Mouse (Mus musculus) spleen, adult 12 weeks (tissue): ENCODE data around the gene Avl9.
A peak's percentile ranks its signal among the peaks of the same experiment; 100 is the strongest.

ENCODE experiments used
- DNase-seq: peaks from one replicate; pipeline ENCODE4 v3.0.0; 2022; ENCODE audit warnings: low spot score

Avl9 gene

DNA sequence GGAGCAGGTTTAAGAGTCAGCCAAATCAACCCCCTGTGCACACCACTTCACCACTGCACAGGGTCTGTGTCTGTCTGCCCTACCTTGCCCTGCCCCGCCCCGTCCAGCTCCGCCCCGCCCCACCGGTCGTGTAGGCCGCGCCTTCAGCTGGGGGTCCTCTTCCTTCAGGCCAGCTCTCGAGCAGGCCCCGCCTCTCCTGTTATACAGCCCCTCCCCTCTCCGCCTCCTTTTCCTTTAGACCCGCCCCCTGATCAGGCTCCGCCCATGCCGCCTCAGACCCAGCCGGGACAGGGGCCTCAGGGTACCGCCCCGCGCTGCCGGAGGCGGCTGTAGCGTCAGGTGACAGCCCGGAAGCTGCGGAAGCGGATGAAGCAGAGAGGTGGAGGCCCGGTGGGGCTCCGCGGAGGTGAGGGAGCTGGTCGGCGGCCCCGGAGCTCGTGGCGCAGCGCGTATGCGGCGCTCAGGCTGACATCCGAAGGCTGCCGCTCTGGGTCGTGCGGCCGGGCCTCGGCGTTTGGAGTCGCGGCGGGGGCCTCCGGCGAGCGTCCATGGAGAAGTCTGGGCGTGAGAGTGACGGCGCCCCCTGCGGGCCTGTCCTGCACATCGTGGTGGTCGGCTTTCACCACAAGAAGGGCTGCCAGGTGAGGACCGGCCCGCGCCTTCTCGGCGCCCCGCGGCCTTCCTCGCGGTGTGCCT, at the start of gene Avl9:
Gene Avl9, plus strand, starts transcription at position 326 of the 696 bp plus-strand sequence.
- DNase-seq: peak; percentile 98

DNA sequence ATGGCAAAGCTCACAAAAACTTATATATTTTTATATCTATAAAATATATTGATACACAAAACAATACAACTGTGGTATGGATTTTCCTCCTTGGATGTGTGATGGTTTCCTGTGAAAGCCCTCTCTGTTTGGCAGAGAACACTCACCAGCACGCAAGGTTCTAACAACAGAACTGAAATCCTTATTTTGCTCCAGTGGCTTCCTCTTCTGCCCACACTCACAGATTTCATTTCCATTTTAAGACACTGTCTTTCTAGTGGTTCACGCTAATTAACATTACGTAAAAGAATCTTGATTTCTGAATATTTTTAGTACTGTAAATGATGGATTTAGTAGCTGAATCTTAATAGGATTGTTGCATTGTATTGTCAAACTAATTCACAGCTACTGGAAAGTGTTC, 26.5 kb upstream of the Avl9 start:
- DNase-seq: no peak

DNA sequence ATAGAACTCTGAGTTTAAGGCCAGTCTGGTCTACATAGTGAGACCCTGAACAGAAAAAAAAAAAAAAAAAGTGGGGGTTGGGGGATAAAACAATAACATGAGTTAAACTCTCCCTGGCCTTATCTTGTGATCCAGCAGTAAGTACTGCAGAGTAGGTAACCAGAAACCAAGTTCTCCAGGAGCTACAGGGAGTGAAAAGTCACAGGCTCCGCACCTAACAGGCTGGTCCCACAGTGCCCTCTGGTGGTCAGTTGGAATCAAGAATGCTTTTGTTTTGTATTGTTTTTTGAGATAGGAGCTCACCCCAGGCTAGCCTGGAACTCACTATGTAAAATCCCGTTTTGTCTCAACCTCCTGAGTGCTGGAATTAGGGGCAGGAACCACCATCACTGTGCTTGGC, 23.5 kb upstream of the Avl9 start:
- no peak for DNase-seq

DNA sequence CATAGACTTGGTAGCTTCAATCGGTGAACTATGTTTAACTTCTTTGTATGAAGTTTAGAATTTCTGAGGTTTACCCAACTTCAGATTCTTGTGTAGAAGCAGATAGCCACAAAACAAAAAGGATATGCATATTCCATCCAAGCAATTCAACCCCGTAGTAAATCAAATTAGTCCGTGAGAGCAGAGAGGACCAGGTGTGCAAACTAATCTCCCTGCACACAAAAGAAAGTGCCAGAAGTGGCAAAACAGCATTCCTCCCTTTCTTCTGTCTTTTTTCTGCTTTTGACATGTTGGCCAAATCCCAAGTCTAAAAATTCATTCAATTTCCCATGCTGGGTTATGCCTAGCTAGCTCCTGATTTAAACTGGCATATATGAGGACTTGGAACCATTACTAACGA, 22.3 kb upstream of the Avl9 start:
- no peak for DNase-seq

DNA sequence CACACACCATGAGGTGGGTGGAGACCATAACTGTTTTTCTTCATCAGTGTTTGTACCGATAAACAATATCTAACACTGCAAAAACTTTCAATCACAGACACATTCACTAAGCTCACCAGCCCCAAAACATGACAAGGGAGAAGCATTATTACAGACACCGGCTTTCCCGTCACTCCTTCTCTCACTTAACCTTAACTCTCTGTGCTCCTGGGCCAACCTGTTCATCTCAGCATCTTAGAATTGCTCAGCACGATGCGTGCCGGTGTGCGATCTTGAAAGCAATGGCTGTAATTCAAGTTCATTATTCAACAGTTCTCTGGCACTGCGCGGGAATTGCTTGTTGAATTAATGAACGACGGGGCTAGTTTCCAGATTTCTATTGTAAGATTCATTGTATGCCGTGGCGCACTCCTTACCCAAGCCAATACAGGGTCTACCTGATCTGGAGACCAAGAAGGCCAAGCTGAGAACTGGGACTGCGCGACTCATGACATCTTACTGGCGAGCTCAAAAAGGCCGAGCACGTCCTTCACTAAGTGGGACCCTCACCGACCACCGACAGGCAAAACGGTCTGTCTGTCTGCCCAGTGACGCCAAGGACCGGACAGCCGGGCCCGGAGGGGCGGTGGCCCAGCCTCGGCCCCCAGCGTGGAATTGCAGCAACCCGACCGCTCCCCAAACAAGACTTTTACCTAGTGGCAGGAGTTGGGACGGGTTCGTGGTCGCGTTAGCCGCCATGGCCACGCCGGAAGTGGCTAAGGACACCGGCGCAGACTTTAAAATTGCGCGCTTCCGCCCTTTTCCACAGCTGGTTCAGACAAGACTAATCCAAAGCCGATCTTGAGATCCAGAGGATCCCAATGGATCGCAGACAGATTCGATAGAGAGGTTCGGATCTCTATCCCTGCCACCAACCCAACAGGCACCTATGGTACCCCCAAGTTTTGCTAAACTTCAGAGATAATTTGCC, 10.5 kb upstream of the Avl9 start, which contains the start of gene Lsm5:
Gene Lsm5, minus strand, starts transcription at position 780 of the 970 bp plus-strand sequence.
- DNase-seq: peak; percentile 70

DNA sequence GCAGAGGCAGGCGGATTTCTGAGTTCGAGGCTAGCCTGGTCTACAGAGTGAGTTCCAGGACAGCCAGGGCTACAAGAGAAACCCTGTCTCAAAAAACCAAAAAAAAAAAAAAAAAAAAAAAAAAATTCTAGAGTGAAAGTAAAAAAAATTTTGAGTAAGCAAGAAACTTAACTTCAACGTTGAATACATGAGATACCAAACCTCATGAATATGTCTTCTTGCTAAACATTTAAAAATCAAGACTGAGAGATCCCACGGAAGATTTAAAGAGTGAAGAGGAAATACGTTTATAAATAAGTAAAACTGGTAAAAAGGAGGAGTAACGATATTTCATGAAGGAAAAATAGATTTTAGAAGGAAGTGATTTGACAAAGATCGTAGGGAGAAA, 519 bp upstream of the Avl9 start:
- no peak for DNase-seq

DNA sequence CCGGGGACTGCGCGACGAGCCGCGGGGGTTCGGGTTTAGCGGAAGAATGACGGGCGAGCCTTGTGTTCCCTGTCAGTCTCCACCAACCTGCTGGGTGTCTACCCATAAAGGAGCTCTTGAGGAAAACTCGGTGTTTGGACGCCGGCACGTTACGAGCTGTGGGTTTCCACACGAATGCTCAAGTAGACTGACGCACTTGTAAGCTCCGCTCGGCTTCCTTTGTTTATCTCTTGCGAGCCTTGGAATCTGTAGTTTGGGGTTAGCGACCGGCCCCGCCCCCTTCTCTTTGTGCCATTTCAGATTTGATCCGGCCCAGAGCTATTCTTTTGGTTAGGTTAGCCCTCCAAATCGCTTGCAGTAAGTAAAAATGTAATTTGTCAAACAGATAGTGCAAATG, 569 bp downstream of the Avl9 start:
- DNase-seq: peak; percentile 26

DNA sequence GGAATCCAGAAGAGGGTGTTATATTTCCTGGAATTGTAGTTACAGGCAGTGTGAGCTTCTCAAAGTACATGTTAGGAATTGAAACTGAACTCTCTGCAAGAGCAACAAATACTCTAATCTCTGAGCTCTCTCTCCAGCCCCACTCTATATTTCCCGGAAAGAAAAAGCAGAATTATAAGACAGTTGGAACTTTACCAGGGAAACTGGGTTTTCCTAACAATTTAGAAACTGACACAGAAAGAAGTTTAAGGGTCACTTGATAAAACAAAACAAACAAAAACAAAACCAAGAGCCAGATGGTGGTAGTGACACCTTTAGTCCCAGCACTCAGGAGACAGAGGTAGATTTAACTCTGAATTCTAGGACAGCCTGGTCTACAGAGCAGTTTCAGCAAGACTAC, 4.4 kb downstream of the Avl9 start:
- DNase-seq: no peak

DNA sequence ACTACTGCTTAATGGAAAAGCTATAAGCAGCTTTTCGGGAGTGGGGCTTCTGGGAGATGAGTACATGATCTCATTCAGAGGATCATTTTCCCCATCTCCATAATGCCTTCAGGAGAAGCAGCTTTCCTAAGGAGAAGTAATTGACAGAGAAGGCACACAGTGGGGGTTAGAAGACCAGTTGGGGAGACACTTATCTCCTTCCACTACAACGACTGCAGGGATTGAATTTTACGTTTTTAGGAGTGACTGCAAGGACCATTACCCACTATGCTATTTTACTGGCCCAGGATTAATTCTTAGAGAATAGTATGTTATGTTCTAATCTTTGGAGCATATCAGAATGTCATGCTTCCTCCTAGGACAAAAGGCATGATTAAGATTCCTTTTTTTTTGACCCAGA, 6.2 kb downstream of the Avl9 start:
- no peak for DNase-seq

DNA sequence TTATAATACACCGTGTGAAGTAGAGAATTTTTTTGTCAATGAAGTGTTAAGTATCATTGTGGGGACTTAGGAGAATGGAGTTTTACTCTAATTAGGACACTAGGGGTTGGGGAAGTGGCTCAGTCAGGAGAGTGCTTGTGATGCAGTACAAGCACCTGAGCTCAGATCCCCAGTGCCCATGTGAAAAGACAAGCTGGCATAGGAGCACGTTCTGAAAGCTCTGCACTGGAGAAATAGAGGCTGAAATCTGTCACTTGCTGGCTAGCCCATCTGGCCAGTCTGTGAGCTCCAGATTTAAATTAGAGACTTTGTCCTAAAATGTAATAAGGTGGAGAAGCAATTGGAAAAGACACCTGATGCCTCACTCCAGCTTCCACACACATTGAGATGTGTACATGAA, 17.8 kb downstream of the Avl9 start:
- DNase-seq: no peak

DNA sequence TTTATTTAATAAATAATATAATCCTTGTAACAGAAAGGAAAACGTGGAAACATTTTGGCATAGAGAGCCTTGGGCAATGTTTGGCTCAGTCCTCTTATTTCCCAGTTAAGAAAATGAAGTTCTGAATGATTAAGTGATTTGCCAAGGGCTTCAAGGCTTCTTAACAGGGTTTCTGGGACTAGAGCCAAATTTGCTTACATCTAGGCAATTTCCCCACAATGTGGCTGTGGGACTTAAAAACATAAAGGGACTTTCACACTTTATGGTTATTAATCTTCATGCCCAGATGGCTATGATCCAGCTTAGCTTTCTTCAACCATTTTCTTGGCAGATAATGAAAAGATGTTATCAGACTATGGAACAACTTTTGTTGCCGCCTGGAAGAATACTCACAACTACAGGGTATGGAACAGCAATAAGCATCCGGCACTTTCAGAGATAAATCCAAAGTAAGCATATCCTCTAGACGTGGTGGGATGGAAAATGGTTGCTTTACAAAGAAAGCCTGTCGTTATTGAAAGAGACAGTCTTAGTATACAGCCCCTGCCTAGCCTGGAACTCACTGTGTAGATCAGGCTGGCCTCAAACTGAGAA, 31.3 kb downstream of the Avl9 start:
- DNase-seq: no peak

DNA sequence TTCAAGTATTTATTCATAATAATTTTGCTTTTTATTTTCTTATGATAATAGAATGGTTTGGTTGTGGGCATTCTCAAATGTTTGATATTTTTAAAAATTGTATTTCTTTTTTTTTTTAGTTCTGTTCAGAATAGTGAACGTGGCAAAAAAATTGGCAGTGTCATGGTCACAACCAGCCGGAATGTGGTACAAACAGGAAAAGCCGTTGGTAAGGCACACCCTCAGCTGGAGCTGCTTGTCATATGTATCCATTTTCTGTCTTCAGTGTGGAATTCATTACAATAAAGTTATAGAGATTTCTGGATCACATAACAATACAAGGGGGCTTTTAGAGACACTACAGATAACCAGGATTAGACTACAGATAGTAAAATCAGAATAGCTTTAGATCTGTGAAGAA, 39.0 kb downstream of the Avl9 start:
- no peak for DNase-seq

DNA sequence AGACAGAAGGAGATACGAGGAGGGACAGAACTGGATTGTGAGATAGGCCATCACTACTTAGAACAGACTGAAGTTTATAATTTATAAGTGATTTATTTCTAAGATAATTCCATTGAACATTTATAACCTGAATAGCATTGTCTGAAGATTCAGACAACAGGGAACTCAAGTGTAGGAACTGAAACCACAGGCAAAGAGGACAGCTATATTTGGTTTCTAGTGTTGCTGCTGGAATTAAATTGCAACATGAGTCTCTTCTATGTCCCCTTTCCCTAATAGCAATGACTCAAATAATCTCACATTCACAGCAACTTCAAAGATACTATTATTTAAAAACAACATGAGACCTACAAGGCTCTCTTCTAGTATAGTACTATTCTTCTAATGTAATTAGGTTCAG, 41.4 kb downstream of the Avl9 start:
- no peak for DNase-seq

DNA sequence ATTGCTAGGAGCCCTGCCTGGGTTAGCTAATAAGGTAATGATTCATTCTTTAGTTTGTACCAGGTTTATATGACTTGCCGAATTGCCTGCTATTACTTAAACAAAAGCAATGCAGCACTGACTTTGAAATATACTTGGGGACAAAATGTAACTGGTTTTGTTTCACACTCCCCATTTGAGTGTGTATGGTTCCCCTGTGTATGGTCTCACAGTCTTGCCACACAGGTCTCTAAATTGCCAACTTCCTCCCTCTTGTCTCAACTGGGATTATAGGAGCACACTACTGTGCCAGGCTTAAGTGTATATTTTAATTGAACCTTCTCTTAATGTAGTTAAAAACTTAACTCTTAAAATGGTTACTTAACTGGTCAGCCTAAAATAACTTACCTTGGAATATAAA, 44.6 kb downstream of the Avl9 start:
- DNase-seq: no peak

DNA sequence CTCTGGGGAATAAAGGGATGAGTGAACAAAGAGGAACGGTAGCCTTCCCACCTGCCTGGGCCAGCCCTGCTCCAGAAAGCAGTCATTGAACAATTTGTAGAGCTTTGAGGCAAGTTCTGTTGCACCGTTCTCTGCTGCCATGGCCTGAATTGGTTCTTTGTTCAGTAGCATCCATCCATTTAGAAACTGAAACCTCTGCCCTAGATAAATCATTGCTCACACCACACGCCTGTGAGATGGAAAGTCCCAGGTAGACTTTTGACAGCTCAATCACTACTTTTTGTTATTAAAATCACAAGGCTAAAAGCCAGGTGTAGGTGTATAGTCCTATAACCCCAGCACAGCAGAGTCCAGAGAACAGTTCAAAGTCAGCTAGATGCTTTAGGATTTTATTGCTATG, 50.6 kb downstream of the Avl9 start:
- DNase-seq: no peak

DNA sequence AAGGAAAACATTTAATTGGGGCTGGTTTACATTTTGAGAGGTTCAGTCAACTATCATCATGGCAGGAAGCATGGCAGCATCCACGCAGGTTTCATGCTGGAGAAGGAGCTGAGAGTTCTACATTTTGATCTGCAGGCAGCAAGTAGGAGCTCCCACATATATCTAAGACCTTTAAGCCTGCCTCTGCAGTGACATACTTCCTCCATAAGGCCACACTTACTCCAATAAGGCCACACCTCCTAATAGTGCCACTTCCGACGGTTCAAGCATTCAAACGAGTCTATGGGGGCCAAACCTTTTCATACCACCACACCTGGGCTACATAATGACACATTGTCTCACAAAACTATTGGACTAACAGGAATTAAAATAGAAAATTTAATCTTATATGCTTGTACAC, 51.0 kb downstream of the Avl9 start:
- DNase-seq: no peak

DNA sequence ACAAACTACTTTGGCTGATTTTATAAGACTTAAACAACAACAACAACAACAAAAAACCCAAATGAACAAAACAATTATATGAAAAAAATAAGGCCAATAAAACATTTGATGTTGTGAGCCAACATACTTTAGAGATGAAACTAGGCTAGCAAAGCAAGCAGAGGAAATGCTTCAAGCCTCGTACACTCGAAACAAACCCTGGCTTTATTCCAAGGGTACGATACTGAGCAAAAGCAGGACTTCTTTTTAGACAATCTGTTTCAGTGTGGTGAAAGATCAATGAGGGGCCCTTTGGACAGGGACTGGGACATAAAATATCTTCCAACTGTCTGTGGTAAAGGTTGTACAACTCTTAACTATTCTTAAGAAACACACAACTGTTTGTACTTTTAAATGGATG, 61.1 kb downstream of the Avl9 start:
- no peak for DNase-seq

DNA sequence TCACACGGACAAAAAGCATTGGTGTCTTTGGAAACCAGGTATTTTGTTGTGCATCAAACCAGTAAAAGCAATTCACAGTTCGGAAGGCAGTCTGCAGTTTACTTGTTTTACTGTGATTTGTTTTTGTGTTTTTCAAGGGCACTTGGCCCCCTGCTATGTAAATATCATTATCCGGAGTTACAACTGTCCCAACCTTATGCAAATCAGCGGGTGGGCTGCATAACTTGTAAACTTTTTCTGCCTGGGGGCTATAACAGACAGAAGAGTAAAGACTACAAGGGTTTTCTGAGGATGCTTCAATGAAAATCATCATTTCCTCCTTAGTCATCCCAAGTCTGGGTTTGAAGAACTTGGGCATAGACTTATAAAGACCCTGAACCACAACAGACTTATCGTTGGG, 64.9 kb downstream of the Avl9 start:
- no peak for DNase-seq

DNA sequence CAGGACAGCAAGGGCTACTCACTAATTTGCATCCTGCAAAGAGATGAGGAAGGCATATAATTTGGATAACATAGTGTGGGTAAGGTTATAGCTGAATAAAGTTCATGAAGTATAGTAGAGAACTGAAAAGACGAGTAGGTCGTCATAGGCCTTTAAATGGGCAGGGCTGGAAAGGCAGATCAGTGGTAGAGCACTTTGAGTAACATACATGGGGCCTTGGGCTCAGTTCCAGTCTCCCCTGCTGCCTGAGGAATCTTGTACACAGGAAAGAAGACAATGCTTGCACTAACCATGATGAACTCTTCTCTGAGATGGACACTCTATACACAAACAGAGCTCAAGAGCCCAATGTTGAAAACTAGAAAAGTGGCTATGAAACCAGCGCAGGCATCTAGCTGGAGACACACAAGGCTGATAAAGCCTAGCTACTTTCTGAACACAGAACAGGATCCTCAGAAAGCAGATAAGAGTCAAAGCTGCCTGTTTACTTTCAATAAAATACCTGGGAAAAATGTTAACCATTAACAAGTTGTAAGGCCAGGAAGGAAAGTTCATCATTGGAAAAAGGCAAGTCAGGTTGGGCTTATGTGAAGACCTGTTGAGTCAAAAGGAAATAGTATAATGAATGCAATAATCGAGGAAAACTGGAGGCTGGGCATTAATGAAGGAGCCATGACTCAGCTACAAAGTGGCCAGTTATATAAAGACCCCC, 69.0 kb downstream of the Avl9 start:
- no peak for DNase-seq

DNA sequence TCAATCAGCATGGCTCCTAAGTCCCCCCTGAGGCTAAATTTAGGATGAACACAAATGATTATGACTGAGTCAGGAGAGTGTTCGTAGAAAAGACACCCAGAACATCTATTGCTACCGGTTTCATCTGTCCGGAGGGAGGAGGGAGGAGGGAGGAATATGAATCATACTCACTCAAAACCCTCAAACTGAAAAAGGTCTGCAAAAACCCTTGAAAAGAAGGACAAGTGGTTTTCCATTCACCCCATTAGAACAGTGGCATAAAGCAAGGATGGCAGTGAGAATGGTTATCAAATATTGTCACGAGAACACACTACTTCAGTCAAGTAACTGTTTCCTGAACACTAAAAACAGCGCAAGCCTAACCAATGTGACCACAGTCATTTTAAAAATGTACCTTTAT, 70.4 kb downstream of the Avl9 start:
- no peak for DNase-seq

DNA sequence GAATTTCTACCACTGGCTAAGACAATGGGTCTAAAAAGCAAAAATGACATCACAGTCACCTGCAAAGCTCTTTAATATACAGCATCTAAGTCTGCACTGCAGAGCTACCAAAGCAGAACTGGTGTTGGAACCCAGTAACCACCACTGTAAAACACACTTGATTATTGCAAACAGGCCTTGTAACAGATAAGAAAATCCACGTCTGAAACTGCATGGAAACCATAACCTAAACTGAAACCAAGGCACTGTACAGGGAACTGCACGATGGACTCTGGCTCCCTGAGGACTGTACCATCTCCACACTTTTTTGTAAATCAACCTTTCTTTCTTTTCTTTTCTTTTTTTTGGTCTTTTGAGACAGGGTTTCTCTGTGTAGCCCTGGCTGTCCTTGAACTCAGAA, 73.0 kb downstream of the Avl9 start:
- DNase-seq: no peak

DNA sequence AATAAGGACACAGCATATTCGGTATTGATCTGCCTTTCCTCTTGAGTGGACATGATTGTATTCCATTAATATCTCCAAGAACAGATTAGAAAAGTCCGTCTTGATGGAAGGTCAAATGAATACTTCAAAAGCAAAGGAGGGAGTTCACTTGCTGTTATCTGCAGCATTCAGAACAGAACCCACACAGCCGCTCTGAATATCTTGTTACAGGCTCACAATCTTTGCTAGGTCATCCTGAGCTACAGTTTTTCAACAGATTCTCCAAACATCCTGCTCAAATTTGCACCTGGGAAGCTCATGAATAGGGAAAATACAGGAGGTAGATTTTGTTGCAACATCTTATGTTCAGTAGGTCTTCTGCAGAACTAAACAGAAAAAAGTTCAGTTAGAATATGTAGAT, 74.6 kb downstream of the Avl9 start:
- DNase-seq: no peak
